Mouse (Mus musculus): ENCODE data around the gene Zfp1. TPM values are rescaled to one million over a fixed set of nuclear protein-coding genes. Genes with fewer than 3 reads are reported as not detected.

The Zfp1 gene
- total and polyA plus RNA-seq, 2 experiments from 2014 or later = 18.1 to 22.7 TPM

DNA sequence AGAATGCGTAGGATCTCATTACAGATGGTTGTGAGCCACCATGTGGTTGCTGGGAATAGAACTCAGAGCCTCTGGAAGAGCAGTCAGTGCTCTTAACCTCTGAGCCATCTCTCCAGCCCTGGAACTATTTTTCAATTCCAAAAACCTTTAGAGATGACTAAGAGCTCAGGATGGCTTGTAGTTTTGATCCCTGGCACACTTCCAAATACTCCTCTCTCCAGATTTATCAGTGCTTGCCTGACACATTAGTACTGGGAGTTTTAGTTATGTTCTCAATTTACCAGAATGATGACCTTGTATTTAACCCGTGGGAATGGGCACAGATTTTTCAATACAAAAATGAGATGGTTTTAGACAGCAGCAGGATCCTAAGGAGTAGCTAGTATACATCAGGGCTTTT is 23.6 kb downstream of the Zfp1 start:
- Histone ChIP-seq H3K27me3 (ENCODE audit: insufficient read depth, low read length) (no peaks in the 10 kb centered on the region), H3K36me3 (ENCODE audit: insufficient read depth, low read length) (peaks cover 31% of the 10 kb centered on the region), H3K9ac (replicated peaks; ENCODE audit: low read length, poor library complexity, severe bottlenecking) (no peak overlapping the region), H3K4me1 (ENCODE audit: insufficient read depth, low read length) (no peaks in the 10 kb centered on the region), H3K4me2 (ENCODE audit: low read depth, low read length, poor library complexity, severe bottlenecking) (no peak overlapping the region), H3K9me3 (ENCODE audit: low read length) (no peaks in the 10 kb centered on the region), H3K4me3 (ENCODE audit: low read depth, low read length) (no peak overlapping the region), H3K27ac (ENCODE audit: low read depth, low read length) (no peak overlapping the region)
- TF ChIP-seq CTCF (IDR thresholded peaks at IDR 0.05) = no peak
- DNase-seq (ENCODE audit: low spot score) = no peak
- 98% methylated on average over 2 of the region's 2 CpGs for WGBS
- no peak for ATAC-seq (ENCODE audit: low FRiP score)

DNA sequence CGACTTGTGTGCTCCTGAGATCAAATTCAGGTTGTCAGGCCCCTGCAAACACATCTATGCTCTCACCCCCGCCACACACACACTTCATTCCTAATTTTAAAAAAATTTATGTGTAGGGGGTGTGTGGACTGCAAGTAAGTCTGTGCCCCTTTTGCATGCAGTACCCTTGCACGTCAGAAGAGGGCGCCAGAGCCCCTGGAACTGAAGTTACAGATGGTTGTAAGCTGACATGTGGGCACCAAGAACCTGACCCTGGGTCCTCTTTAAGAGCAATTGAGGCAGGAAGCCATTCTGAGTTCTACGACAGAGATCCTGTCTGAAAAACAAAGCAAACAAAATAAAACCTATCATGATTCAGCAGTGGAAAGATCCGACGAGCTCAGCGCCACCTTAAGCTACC is 33.0 kb downstream of the Zfp1 start:
- Histone ChIP-seq H3K4me3 (ENCODE audit: low read depth, low read length) (no peak overlapping the region), H3K4me1 (ENCODE audit: insufficient read depth, low read length) (no peaks in the 10 kb centered on the region), H3K27me3 (ENCODE audit: insufficient read depth, low read length) (no peaks in the 10 kb centered on the region), H3K4me2 (ENCODE audit: low read depth, low read length, poor library complexity, severe bottlenecking) (no peak overlapping the region), H3K27ac (ENCODE audit: low read depth, low read length) (no peak overlapping the region), H3K36me3 (ENCODE audit: insufficient read depth, low read length) (peaks cover 6% of the 10 kb centered on the region; the same call in 1 of the 2 replicates), H3K9ac (replicated peaks; ENCODE audit: low read length, poor library complexity, severe bottlenecking) (no peak overlapping the region), H3K9me3 (ENCODE audit: low read length) (no peaks in the 10 kb centered on the region)
- DNase-seq (ENCODE audit: low spot score) (no peak), ATAC-seq (ENCODE audit: low FRiP score) (no peak)
- peak; percentile 62 for TF ChIP-seq CTCF (IDR thresholded peaks at IDR 0.05)
- 84% methylated on average over 8 of the region's 8 CpGs for WGBS

DNA sequence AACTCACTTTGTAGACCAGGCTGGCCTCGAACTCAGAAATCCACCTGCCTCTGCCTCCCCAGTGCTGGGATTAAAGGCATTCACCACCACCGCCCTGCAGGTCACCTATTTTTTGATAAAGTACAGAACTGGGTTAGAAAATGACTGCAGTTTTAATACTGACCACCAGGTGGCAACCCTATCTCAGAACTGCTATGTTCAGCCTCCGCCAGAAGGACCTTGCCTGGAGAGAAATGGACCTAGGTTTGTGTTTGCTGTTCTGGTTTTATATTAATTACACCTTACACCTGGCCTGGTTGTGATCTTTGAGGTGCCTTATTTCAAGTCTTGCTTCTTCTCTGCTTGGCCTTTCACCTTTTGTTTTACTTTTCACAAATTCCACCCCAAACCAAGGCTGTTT is 34.9 kb downstream of the Zfp1 start:
- WGBS = 26% methylated on average over 3 of the region's 3 CpGs
- no peaks in the 10 kb centered on the region for H3K9me3 ChIP-seq (ENCODE audit: low read length)
- H3K27me3 ChIP-seq (ENCODE audit: insufficient read depth, low read length) = no peaks in the 10 kb centered on the region
- no peak overlapping the region for H3K4me2 ChIP-seq (ENCODE audit: low read depth, low read length, poor library complexity, severe bottlenecking)
- peak; percentile 84 for TF ChIP-seq CTCF (IDR thresholded peaks at IDR 0.05)
- H3K36me3 ChIP-seq (ENCODE audit: insufficient read depth, low read length) = no peaks in the 10 kb centered on the region
- DNase-seq (ENCODE audit: low spot score) (peak; percentile 81), ATAC-seq (ENCODE audit: low FRiP score) (no peak)
- H3K4me3 ChIP-seq (ENCODE audit: low read depth, low read length) = no peak overlapping the region
- H3K27ac ChIP-seq (ENCODE audit: low read depth, low read length) = no peak overlapping the region
- H3K9ac ChIP-seq (replicated peaks; ENCODE audit: low read length, poor library complexity, severe bottlenecking) = no peak overlapping the region
- no peaks in the 10 kb centered on the region for H3K4me1 ChIP-seq (ENCODE audit: insufficient read depth, low read length)

DNA sequence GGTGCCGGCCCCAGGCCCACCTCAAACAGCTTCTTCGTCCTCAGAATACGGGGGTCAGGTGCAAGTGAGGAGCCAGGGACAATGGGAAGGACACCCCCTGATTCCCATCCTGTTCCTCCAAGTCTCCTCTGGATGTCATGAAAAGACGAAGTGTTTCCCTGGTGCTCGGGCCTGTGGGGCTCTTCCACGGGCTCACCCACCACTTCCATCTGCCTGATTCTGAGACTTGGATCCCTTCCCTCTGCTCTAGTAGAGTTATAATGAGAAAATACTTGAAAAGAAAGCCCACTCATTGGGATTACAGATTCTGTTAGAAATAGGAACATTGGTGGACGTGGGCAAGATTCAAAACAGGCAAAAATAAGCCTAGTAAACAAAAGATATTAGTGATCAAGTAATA is 35.6 kb downstream of the Zfp1 start:
- H3K4me3 ChIP-seq (ENCODE audit: low read depth, low read length) = no peak overlapping the region
- no peaks in the 10 kb centered on the region for H3K9me3 ChIP-seq (ENCODE audit: low read length)
- H3K36me3 ChIP-seq (ENCODE audit: insufficient read depth, low read length) = no peaks in the 10 kb centered on the region
- TF ChIP-seq CTCF (IDR thresholded peaks at IDR 0.05) = no peak
- H3K4me1 ChIP-seq (ENCODE audit: insufficient read depth, low read length) = no peaks in the 10 kb centered on the region
- H3K27me3 ChIP-seq (ENCODE audit: insufficient read depth, low read length) = no peaks in the 10 kb centered on the region
- ATAC-seq (ENCODE audit: low FRiP score) = no peak
- WGBS = 91% methylated on average over 7 of the region's 7 CpGs
- no peak overlapping the region for H3K9ac ChIP-seq (replicated peaks; ENCODE audit: low read length, poor library complexity, severe bottlenecking)
- H3K27ac ChIP-seq (ENCODE audit: low read depth, low read length) = no peak overlapping the region
- DNase-seq (ENCODE audit: low spot score) = no peak
- no peak overlapping the region for H3K4me2 ChIP-seq (ENCODE audit: low read depth, low read length, poor library complexity, severe bottlenecking)

DNA sequence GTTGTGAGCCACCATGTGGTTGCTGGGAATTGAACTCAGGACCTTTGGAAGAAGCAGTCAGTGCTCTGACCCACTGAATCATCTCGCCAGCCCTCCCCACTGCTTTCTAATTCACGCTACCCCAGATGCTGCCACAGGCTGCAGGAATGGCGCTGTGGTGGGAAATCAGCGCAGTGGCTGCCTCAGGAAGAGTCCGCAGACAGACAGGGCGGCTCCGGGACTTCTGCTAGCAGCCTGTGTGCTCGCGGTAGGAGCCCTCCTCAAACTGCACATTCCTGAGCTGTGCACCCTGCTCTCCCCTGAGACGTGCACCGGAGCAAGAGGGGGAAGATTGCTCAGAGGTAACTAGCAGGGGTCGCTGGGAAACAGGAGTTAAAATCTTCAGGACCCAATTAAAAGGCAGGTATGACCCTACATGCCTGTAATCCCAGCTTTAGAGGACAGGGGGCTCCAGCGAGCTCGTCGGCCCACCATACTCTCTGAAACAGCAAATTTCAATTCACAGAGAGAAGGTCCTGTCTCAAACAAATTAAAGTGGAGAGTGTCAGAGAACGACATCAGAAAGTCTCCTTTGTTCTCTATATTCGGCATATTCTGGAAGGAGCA is 37.3 kb downstream of the Zfp1 start:
- no peak overlapping the region for H3K9ac ChIP-seq (replicated peaks; ENCODE audit: low read length, poor library complexity, severe bottlenecking)
- no peak overlapping the region for H3K4me2 ChIP-seq (ENCODE audit: low read depth, low read length, poor library complexity, severe bottlenecking)
- H3K4me3 ChIP-seq (ENCODE audit: low read depth, low read length) = no peak overlapping the region
- no peaks in the 10 kb centered on the region for H3K36me3 ChIP-seq (ENCODE audit: insufficient read depth, low read length)
- 40% methylated on average over 17 of the region's 17 CpGs for WGBS
- no peaks in the 10 kb centered on the region for H3K27me3 ChIP-seq (ENCODE audit: insufficient read depth, low read length)
- H3K9me3 ChIP-seq (ENCODE audit: low read length) = no peaks in the 10 kb centered on the region
- TF ChIP-seq CTCF (IDR thresholded peaks at IDR 0.05) = peak; percentile 41
- no peaks in the 10 kb centered on the region for H3K4me1 ChIP-seq (ENCODE audit: insufficient read depth, low read length)
- no peak overlapping the region for H3K27ac ChIP-seq (ENCODE audit: low read depth, low read length)
- ATAC-seq (ENCODE audit: low FRiP score) (no peak; the same call in 1 of the 2 replicates), DNase-seq (ENCODE audit: low spot score) (peak; percentile 33)

DNA sequence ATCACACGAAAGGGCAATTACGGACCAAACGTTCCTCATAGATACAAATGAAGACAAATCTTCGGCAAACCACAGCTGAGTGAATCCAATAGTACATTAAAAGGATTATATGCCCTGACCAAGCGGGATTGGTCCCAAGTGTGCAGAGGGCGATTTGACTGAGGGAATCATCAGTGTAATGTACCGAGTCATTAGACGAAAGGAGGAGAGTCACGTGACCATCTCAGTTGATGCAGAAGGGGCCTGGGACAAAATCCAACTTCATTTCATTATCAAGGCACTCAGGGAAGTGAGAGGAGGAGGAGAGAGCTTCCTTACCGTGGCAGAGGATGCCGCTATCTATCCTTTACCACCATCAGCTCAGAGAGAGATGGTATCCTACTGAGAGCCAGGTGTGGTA is 38.0 kb downstream of the Zfp1 start:
- H3K4me1 ChIP-seq (ENCODE audit: insufficient read depth, low read length) = no peaks in the 10 kb centered on the region
- TF ChIP-seq CTCF (IDR thresholded peaks at IDR 0.05) = no peak
- no peak overlapping the region for H3K9ac ChIP-seq (replicated peaks; ENCODE audit: low read length, poor library complexity, severe bottlenecking)
- no peak overlapping the region for H3K27ac ChIP-seq (ENCODE audit: low read depth, low read length)
- DNase-seq (ENCODE audit: low spot score) (peak; percentile 63), ATAC-seq (ENCODE audit: low FRiP score) (no peak)
- WGBS = 44% methylated on average over 11 of the region's 11 CpGs
- no peak overlapping the region for H3K4me2 ChIP-seq (ENCODE audit: low read depth, low read length, poor library complexity, severe bottlenecking)
- no peaks in the 10 kb centered on the region for H3K27me3 ChIP-seq (ENCODE audit: insufficient read depth, low read length)
- no peaks in the 10 kb centered on the region for H3K36me3 ChIP-seq (ENCODE audit: insufficient read depth, low read length)
- no peaks in the 10 kb centered on the region for H3K9me3 ChIP-seq (ENCODE audit: low read length)
- H3K4me3 ChIP-seq (ENCODE audit: low read depth, low read length) = no peak overlapping the region

All from midbrain, postnatal 0 days (tissue).